Mouse (Mus musculus) embryonic facial prominence, embryonic 14.5 days (tissue): ENCODE results near the gene Hexim1. TPM values are rescaled to one million over a fixed set of nuclear protein-coding genes. Genes with fewer than 3 reads are reported as not detected.

Experiments used
- ATAC-seq: fragments of 200-750 bp; cut with Nextera tagmentation; 2 replicates; pipeline ENCODE4 v1.8.0; 2017; ENCODE audit warnings: low read depth, moderate number of reproducible peaks, moderate TSS enrichment
- DNase-seq: peaks from one replicate; pipeline ENCODE4 v3.0.0-alpha.2; 2015; ENCODE audit warnings: low spot score
- H3K27ac ChIP-seq: fragments of 300-500 bp; sonication (generic); replicated peaks from 2 replicates; pipeline ENCODE4 v1.5.1; 2014; ENCODE audit warnings: low read depth, mild to moderate bottlenecking, low read length, moderate library complexity
- H3K27me3 ChIP-seq: fragments of 300-500 bp; sonication (generic); replicated peaks from 2 replicates; pipeline ENCODE4 v1.6.1; 2014; ENCODE audit warnings: low read length; ENCODE audit not compliant: control insufficient read depth, insufficient read depth
- H3K36me3 ChIP-seq: fragments of 300-500 bp; sonication (generic); 2 replicates; pipeline ENCODE4 v1.6.1; 2014; ENCODE audit warnings: low read length, mixed read lengths; ENCODE audit not compliant: control insufficient read depth, insufficient read depth
- H3K4me1 ChIP-seq: fragments of 300-500 bp; sonication (generic); 2 replicates; pipeline ENCODE4 v1.6.1; 2014; ENCODE audit warnings: antibody characterized with exemption, low read length; ENCODE audit not compliant: control insufficient read depth, insufficient read depth
- H3K4me2 ChIP-seq: fragments of 300-500 bp; sonication (generic); 2 replicates; pipeline ENCODE4 v1.6.1; 2014; ENCODE audit warnings: low read depth, mild to moderate bottlenecking, low read length, moderate library complexity, mixed read lengths
- H3K4me3 ChIP-seq: fragments of 300-500 bp; sonication (generic); 2 replicates; pipeline ENCODE4 v1.5.1; 2014; ENCODE audit warnings: low read depth, mild to moderate bottlenecking, low read length
- H3K9ac ChIP-seq: fragments of 300-500 bp; sonication (generic); 2 replicates; pipeline ENCODE4 v1.6.1; 2014; ENCODE audit warnings: low read depth, mild to moderate bottlenecking, low read length, moderate library complexity, mixed read lengths
- H3K9me3 ChIP-seq: fragments of 300-500 bp; sonication (generic); 2 replicates; pipeline ENCODE4 v1.6.1; 2016; ENCODE audit warnings: low read length; ENCODE audit not compliant: control insufficient read depth
- WGBS: fragments of 180-500 bp; shearing (Covaris S2); extraction: QIAGEN DNeasy Blood & Tissue Kit; methylation state at CpG from one replicate; pipeline ENCODE4 v1.1.7; 2014; 5-methylcytosine and 5-hydroxymethylcytosine counted together
- polyA plus RNA-seq: library from polyadenylated mRNA; unstranded; fragments of >200 nt; fragmentation: Nextera tagmentation; extraction: Ambion mirVana; gene quantifications from 2 replicates; pipeline ENCODE4 v1.2.1, GENCODE M21; 2014

Hexim1 gene
- polyA plus RNA-seq: 7.3 and 8.9 TPM in 2 replicates

DNA sequence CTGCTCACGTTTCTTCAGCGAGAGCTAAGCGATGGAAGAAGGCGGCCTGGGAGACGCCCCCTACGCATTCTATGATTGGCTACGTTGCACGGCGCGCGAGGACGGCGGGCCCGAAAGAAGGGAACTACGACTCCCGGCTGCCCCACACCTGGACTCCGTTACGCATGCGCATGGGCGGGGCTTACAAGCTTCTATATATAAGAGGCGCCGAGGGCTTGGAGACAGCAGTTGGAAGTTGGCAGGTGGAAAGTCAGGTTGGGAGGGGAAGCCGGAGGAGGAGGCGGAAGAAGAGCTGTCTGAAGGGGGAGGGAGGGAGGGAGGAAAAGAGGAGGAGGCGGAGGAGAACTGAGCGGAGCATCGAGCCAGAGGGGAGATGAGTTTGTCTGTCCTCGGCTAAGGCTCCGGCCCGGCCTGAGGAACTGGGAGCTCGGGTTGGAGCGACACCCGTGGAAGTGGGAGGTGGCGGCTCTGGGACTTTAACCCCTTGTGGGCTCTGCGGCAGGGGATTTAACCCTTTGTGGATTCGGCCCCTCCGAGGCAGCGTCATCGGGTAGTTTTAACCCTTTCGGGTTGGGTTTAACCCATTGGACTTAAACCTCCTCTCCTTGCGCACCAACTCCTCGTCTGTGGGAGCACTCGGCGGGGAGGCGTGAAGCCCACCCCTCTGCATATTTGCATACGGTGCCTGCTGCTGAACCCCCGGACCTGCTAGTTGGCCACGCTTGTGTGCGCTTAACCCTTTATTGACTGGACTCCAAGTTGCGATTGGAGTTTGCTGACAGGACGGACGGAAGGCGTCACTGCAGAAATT, at the start of gene Hexim1:
Hexim1 (plus strand) TSS at position 224 of the 811 bp plus-strand sequence.
- Histone ChIP-seq H3K27ac (peak within 1 kb of the TSS; percentile 97), H3K36me3 (no peaks in the 10 kb centered on the region), H3K9ac (peak within 1 kb of the TSS; percentile 91), H3K4me2 (peak within 1 kb of the TSS; percentile 84), H3K4me3 (peak within 1 kb of the TSS; percentile 73), H3K4me1 (peaks cover 28% of the 10 kb centered on the region), H3K9me3 (no peaks in the 10 kb centered on the region), H3K27me3 (no peaks in the 10 kb centered on the region)
- WGBS: under 1% methylated on average over 48 of the region's 53 CpGs
- ATAC-seq: peak; percentile 96
- DNase-seq: peak; percentile 100

DNA sequence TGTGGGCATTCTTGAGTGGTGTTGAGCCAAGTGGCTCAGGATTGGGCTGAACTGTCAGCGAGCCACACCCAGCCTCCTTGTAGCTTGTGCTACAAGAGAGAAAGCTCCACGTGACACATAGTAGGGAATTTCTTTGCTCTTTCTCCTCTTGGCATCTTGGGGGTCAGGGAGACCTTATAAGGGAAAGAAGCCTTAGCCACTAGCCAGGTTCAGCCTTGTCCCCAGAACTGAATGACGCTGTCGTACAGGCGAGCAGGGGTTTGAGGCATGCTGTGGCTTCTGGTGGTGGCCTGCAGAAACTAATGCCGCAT, 49.0 kb upstream of the Hexim1 start:
- H3K4me3 ChIP-seq: no peak overlapping the region
- H3K9me3 ChIP-seq: no peaks in the 10 kb centered on the region
- peak overlapping the region; percentile 63; the same call in 1 of the 2 replicates for H3K27ac ChIP-seq
- H3K9ac ChIP-seq: no peak overlapping the region
- ATAC-seq (no peak), DNase-seq (no peak)
- no peaks in the 10 kb centered on the region for H3K27me3 ChIP-seq
- WGBS: 83% methylated on average over 6 of the region's 6 CpGs
- peaks cover 87% of the 10 kb centered on the region for H3K36me3 ChIP-seq
- no peak overlapping the region for H3K4me2 ChIP-seq
- H3K4me1 ChIP-seq: no peaks in the 10 kb centered on the region; the same call in 1 of the 2 replicates

DNA sequence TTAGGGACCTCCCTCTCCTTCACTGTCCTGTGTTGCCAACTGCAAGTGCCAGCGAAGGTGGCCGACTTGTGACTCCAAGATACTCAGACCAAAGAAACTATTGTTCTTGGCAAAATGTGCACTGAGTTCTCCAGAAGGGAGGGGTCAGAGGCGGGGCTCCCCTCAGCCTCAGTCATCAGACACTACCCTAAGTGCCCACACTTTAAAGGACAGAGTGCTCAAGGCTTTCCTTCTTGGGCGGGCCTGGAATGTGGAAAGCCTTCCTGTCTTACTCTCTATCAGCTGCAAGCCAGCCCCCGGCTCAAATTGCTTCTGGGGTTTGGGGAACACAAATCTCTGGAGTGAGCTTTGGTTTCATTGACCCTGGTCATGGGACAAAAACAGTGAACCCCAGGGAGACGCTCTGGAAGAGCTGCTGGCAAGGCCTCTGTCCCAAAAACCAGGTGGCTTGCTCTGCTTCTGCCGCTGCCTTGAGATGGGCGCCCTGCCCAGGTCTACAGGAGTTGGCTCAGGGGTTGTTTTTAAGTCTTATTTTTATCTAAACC, 48.5 kb upstream of the Hexim1 start:
- Histone ChIP-seq H3K9ac (no peak overlapping the region), H3K27ac (peak overlapping the region; percentile 63), H3K4me3 (no peak overlapping the region), H3K4me1 (no peaks in the 10 kb centered on the region; the same call in 1 of the 2 replicates), H3K9me3 (no peaks in the 10 kb centered on the region), H3K36me3 (peaks cover 84% of the 10 kb centered on the region), H3K4me2 (no peak overlapping the region), H3K27me3 (no peaks in the 10 kb centered on the region)
- WGBS: 50% methylated on average over 8 of the region's 8 CpGs
- peak; percentile 78 for ATAC-seq
- peak; percentile 76 for DNase-seq

DNA sequence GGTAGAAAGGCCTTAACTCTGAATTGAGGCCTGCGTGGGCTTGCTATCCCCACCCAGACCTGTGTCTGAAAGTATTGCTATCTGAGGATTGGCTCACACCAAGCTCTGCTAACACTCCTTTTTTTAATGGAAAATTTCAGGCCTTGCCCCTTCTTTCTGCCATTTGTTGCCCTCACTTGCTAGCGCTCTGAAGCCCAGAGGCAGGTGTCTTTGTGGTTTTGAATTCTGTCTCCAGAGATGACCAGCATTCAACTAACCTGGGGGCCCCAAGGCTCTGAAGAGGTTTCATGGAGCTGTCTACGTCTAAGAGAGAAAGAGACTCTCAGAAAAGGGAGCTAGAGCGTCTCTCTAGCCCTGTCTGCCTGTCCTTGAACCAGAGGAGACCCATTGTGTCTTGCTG, 47.8 kb upstream of the Hexim1 start:
- H3K36me3 ChIP-seq: peaks cover 82% of the 10 kb centered on the region
- 91% methylated on average over 4 of the region's 4 CpGs for WGBS
- H3K4me1 ChIP-seq: no peaks in the 10 kb centered on the region; the same call in 1 of the 2 replicates
- H3K9me3 ChIP-seq: no peaks in the 10 kb centered on the region
- no peak overlapping the region for H3K4me3 ChIP-seq
- ATAC-seq: no peak
- no peaks in the 10 kb centered on the region for H3K27me3 ChIP-seq
- DNase-seq: no peak
- H3K27ac ChIP-seq: no peak overlapping the region
- no peak overlapping the region for H3K4me2 ChIP-seq
- H3K9ac ChIP-seq: no peak overlapping the region

DNA sequence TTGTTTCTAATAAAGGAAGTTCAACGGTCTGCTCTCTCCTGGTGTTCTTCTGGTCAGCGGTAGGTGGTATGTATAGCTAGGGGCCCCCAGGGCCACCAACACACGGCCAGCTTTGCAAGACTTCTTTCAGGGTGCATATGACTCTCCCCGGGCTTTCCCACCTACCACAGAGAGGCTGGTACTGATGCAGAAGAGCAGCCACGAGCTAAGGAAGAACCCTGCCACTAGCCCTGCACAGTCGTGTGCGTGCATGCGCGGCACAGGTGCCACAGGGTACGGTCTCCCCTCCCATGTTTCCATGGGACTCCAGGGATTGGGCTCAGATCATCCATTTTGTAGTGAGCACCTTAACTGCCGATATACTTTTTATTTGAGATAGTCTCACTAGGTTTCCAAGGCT, 47.1 kb upstream of the Hexim1 start:
- no peaks in the 10 kb centered on the region for H3K27me3 ChIP-seq
- H3K9ac ChIP-seq: no peak overlapping the region
- no peaks in the 10 kb centered on the region for H3K9me3 ChIP-seq
- 95% methylated on average over 11 of the region's 11 CpGs for WGBS
- no peak overlapping the region for H3K27ac ChIP-seq
- H3K36me3 ChIP-seq: peaks cover 76% of the 10 kb centered on the region
- H3K4me2 ChIP-seq: no peak overlapping the region
- ATAC-seq (no peak), DNase-seq (no peak)
- H3K4me1 ChIP-seq: no peaks in the 10 kb centered on the region; the same call in 1 of the 2 replicates
- H3K4me3 ChIP-seq: no peak overlapping the region

DNA sequence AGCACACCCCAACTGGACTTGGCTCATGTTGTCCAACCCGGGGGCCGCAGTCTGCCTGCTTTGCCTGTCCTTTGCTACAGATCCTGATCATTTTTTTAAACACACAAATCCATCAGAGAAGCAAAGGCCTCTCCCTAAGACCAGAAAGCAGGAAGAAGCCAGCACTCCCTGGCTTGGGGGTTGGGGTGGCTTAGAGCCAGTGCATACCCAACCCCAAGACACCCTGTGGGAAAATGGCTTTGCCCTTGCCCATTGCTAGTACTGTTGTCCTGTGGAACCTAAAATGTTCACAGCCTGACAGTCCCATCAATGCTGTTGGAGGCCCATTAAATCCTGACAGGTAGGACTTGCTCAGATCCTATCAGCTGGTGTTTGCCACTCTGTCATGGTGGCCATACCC, 46.3 kb upstream of the Hexim1 start:
- Histone ChIP-seq H3K27ac (no peak overlapping the region), H3K27me3 (no peaks in the 10 kb centered on the region), H3K4me2 (no peak overlapping the region), H3K4me1 (no peaks in the 10 kb centered on the region; the same call in 1 of the 2 replicates), H3K9ac (no peak overlapping the region), H3K9me3 (no peaks in the 10 kb centered on the region), H3K36me3 (peaks cover 67% of the 10 kb centered on the region), H3K4me3 (no peak overlapping the region)
- no peak for DNase-seq
- ATAC-seq: no peak
- WGBS: 95% methylated on average over 2 of the region's 2 CpGs

DNA sequence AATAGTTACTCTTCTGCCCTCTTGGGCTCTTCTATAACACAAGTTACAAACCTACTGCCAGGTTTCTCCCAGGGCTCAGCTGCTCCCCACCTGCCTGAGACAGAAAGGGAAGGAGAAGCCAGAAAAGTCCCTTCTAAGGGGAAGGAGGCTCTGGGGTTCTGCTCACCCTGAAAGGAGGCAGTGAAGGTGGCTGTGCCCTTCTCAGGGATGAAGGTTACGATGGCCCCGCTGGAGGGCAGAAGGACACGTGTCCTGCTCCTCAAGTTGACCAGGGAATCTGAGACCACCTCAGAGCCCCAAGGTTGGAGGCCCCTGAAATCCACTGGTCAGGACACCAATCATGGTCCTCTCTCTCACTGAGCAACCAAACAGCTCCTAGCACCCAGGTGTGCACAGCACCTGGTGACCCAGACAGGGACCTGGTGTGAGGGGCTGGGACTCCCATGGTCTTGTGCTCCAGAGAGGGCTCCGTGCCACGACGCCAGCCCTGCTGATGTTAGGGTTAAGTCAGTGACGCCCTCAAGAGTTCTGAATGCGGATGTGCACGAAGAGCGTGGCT, 45.6 kb upstream of the Hexim1 start:
- H3K4me2 ChIP-seq: no peak overlapping the region
- H3K9ac ChIP-seq: no peak overlapping the region
- DNase-seq: no peak
- H3K4me1 ChIP-seq: no peaks in the 10 kb centered on the region; the same call in 1 of the 2 replicates
- no peak overlapping the region for H3K4me3 ChIP-seq
- H3K9me3 ChIP-seq: no peaks in the 10 kb centered on the region
- no peak overlapping the region for H3K27ac ChIP-seq
- H3K36me3 ChIP-seq: peaks cover 62% of the 10 kb centered on the region
- ATAC-seq: no peak
- H3K27me3 ChIP-seq: no peaks in the 10 kb centered on the region
- 90% methylated on average over 10 of the region's 10 CpGs for WGBS

DNA sequence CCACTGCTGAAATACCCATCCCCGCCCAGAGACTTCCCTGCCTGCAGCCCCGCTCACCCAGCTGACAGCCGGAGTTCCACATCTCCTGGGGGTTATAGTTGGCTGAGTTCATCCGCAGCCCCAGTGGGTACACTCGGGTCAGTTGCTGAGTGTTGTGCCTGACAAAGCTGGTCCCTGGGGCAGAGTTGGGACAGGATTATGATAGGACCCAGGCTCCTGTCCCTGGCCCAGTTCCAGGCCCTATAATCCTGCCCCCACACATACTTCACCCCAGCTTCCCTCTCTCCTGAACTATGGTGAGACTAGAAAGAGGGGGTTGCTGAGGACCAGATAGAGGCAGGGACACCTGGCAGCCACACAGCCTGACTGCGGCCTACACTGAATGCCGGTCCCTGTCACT, 42.4 kb upstream of the Hexim1 start:
- peaks cover 30% of the 10 kb centered on the region for H3K36me3 ChIP-seq
- H3K4me3 ChIP-seq: no peak overlapping the region
- H3K9me3 ChIP-seq: no peaks in the 10 kb centered on the region
- 90% methylated on average over 7 of the region's 7 CpGs for WGBS
- H3K4me1 ChIP-seq: no peaks in the 10 kb centered on the region
- no peak overlapping the region for H3K27ac ChIP-seq
- H3K9ac ChIP-seq: no peak overlapping the region
- H3K27me3 ChIP-seq: no peaks in the 10 kb centered on the region
- ATAC-seq (no peak), DNase-seq (no peak)
- H3K4me2 ChIP-seq: no peak overlapping the region
